Mouse (Mus musculus): Measurements from ENCODE around the gene Tnks2. TPM values are rescaled to one million over a fixed set of nuclear protein-coding genes. Genes with fewer than 3 reads are reported as not detected.

The Tnks2 gene
- polyA plus RNA-seq, 1 experiment from 2014 or later: 54.9 TPM

DNA sequence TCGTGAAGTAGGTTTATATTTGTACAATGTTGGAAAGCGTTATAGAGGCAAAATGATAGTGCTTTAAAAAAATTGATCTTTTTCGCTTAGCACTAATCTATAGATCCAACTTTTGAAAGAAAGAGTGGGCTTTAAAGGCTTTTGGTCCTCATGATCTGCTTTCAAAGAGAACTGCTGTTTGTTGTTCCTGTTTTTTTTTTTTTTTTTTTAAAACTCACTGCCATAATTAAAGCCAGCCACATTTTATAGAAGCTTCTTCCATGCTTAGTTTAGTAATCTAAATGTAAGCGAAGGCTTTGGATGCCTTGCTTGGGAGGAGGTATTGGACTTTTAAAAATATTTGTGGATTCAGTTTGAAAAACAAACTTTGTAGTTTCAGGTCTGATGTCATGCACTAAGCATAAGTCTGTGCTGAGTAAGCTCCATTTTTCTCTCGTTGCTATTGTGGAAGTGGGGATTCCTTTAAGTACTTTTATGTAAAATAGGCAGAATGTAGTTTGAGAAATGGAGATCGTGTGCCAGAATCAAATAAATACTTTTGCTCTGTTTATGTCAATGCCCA is 93.8 kb downstream of the Tnks2 start:
- H3K36me3 ChIP-seq: no peaks in the 10 kb centered on the region
- H3K9ac ChIP-seq: peak overlapping the region; percentile 46; the same call in 1 of the 2 replicates
- WGBS: 88% methylated on average over 6 of the region's 6 CpGs
- no peak for ATAC-seq (ENCODE audit: low FRiP score)
- H3K4me1 ChIP-seq (replicated peaks): peaks cover 24% of the 10 kb centered on the region
- no peaks in the 10 kb centered on the region for H3K27me3 ChIP-seq
- peak overlapping the region; percentile 79; the same call in 1 of the 2 replicates for H3K4me2 ChIP-seq
- H3K27ac ChIP-seq: no peak overlapping the region
- no peak overlapping the region for H3K4me3 ChIP-seq
- no peaks in the 10 kb centered on the region for H3K9me3 ChIP-seq

DNA sequence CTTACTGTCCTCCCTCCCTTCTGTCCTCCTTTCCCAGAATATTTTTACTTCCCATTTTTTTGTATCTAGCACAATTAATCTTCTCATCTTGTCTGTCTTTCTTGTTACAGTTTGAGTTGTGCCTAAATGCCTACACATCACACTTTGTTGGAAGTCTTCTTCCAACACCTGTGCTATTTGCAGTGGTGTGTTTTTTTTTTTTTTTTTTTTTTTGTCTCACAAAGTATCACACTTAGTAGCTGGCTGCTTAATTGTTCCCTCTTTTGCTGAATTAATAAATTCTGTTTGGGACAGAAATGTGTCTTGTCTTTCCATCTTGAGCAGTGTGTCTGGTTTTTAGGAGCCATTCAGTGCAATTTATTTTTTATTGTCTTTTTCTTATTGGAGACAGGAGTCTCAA is 95.8 kb downstream of the Tnks2 start:
- Histone ChIP-seq H3K4me2 (no peak overlapping the region), H3K9ac (no peak overlapping the region), H3K4me3 (no peak overlapping the region), H3K4me1 (replicated peaks) (peaks cover 23% of the 10 kb centered on the region), H3K9me3 (no peaks in the 10 kb centered on the region), H3K27me3 (no peaks in the 10 kb centered on the region), H3K36me3 (no peaks in the 10 kb centered on the region), H3K27ac (no peak overlapping the region)
- ATAC-seq (ENCODE audit: low FRiP score): no peak

DNA sequence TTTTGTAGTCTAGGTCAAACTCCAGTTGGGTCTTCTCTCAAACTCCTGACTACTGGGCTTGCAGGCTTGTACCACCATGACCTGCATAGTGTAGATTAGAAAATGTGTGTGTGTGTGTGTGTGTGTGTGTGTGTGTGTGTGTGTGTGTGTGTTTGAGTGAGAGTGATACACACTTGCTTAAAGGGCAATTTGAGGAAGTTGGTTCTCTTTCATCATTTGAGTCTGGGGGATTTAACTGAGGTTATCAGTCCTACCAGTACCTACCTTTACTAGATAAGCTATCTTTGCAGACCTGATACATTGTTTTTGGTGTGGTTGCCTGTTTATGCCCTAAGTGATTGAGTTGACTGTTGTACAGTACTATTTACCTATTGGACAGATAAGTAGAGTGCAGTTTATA is 98.1 kb downstream of the Tnks2 start:
- no peaks in the 10 kb centered on the region for H3K9me3 ChIP-seq
- no peak overlapping the region for H3K9ac ChIP-seq
- peaks cover 11% of the 10 kb centered on the region for H3K4me1 ChIP-seq (replicated peaks)
- H3K27me3 ChIP-seq: no peaks in the 10 kb centered on the region
- no peak overlapping the region for H3K27ac ChIP-seq
- H3K4me3 ChIP-seq: no peak overlapping the region
- H3K36me3 ChIP-seq: no peaks in the 10 kb centered on the region
- ATAC-seq (ENCODE audit: low FRiP score): no peak
- H3K4me2 ChIP-seq: no peak overlapping the region

DNA sequence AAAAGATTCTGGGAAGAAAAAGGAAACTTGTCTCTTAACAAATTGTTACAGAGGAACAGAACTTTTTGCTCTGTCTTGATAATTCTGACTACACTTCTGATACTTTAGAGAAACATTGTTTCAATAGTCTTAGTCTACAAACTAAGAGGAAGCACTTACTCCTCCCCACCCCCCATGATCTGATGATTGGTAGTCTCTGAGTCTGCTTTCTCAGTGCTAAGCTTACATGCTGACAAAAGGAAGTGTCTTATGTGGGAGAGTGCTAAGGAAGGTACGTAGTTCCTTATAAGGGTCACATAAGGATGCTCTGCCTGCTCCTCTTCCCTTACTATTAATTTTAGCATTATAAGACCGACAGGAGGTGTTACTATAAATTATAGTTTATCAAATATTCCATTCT is 98.6 kb downstream of the Tnks2 start:
- Histone ChIP-seq H3K4me2 (no peak overlapping the region), H3K4me1 (replicated peaks) (peaks cover 6% of the 10 kb centered on the region), H3K36me3 (no peaks in the 10 kb centered on the region), H3K9me3 (no peaks in the 10 kb centered on the region), H3K27ac (no peak overlapping the region), H3K27me3 (no peaks in the 10 kb centered on the region), H3K4me3 (no peak overlapping the region), H3K9ac (no peak overlapping the region)
- 96% methylated on average over 2 of the region's 2 CpGs for WGBS
- ATAC-seq (ENCODE audit: low FRiP score): no peak

DNA sequence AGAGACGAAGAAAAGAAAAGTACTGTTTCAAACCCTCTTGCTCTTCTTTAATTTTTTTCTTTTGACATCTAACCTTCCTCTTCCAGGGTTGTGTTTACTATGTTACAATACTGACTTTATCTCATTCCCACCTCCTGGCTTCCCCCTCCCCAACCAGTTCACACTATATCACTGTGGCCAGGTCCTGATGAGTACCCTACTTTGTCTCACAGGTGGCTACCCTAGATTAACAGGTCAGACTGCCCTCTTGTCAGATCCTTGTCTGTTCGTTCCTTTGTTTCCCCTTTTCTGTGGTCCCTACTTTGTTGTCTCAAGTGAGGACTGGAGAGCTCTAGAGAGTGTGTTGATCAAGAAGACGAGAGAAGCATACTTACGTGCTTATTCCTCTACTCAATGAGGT is 102.3 kb downstream of the Tnks2 start:
- H3K9ac ChIP-seq: no peak overlapping the region
- 93% methylated on average over 4 of the region's 4 CpGs for WGBS
- H3K9me3 ChIP-seq: no peaks in the 10 kb centered on the region
- H3K36me3 ChIP-seq: no peaks in the 10 kb centered on the region
- no peak overlapping the region for H3K27ac ChIP-seq
- no peaks in the 10 kb centered on the region for H3K4me1 ChIP-seq (replicated peaks)
- H3K4me3 ChIP-seq: no peak overlapping the region
- no peak overlapping the region for H3K4me2 ChIP-seq
- no peak for ATAC-seq (ENCODE audit: low FRiP score)
- no peaks in the 10 kb centered on the region for H3K27me3 ChIP-seq

DNA sequence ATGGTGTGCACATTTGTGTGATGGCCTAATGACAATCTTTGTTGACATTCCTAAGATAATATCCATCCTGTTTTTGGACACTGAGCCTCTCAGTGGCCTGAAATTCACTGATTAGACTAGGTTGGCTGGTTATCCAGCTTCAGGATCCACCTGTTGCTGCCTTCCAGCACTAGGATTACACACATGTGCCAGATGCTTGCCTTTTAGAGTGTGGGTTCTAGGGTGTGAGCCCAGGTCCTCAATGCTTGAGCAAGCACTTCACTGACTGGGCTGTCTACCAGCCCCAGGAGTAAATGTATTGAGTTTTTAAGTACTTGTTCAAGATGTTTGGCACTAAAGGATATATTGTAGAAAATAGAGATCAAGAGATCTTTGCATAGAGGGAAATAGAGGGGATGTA is 104.0 kb downstream of the Tnks2 start:
- Histone ChIP-seq H3K9ac (no peak overlapping the region), H3K4me1 (replicated peaks) (no peaks in the 10 kb centered on the region), H3K4me3 (no peak overlapping the region), H3K4me2 (no peak overlapping the region), H3K9me3 (no peaks in the 10 kb centered on the region), H3K27me3 (no peaks in the 10 kb centered on the region), H3K27ac (no peak overlapping the region), H3K36me3 (no peaks in the 10 kb centered on the region)
- no peak for ATAC-seq (ENCODE audit: low FRiP score)

DNA sequence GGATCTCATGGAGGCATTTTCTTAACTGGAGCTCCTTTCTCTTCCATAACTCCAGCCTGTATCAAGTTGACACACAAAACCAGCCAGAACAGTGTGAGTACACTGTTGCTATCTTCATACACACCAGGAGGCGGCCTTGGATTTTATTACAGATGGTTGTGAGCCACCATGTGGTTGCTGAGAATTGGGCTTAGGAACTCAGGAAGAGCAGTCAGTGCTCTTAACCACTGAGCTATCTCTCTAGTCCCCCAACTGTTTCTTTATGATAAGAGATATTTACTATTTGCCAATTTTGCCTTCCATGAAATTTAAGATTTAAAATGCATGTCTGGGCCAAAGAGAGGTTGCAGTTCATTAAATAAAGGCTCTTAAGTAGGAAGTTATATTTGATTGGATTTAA is 106.0 kb downstream of the Tnks2 start:
- H3K27ac ChIP-seq: no peak overlapping the region
- no peak for ATAC-seq (ENCODE audit: low FRiP score)
- H3K9ac ChIP-seq: no peak overlapping the region
- no peaks in the 10 kb centered on the region for H3K36me3 ChIP-seq
- WGBS: 97% methylated on average over 1 of the region's 1 CpGs
- no peaks in the 10 kb centered on the region for H3K9me3 ChIP-seq
- no peak overlapping the region for H3K4me3 ChIP-seq
- H3K27me3 ChIP-seq: no peaks in the 10 kb centered on the region
- no peaks in the 10 kb centered on the region for H3K4me1 ChIP-seq (replicated peaks)
- H3K4me2 ChIP-seq: no peak overlapping the region

Other genes with a start within 250 kb of the Tnks2 start
- 16.1 and 17.0 TPM in 2 replicates for gene Ppp1r3c, start 97.6 kb upstream of the Tnks2 start, polyA plus RNA-seq (2015; fragmentation: Nextera tagmentation; extraction: Ambion mirVana)
- 56.2 and 64.3 TPM in 2 replicates for gene Fgfbp3, start 85.4 kb downstream of the Tnks2 start, polyA plus RNA-seq (2015; fragmentation: Nextera tagmentation; extraction: Ambion mirVana)
- gene Btaf1, start 91.8 kb downstream of the Tnks2 start, polyA plus RNA-seq (2015; fragmentation: Nextera tagmentation; extraction: Ambion mirVana): 9.8 and 10.1 TPM in 2 replicates